Mouse (Mus musculus) cerebellum, adult 11-12 months (tissue): ENCODE results near the gene B430306N03Rik.
"Not testable (repeated sequence)": the region's sequence is repeated elsewhere in the genome, so short reads cannot be mapped to it uniquely, and the experiment has no call there.

ENCODE experiments used
- DNase-seq: peaks from one replicate; pipeline ENCODE4 v3.0.0; 2022

The B430306N03Rik gene

DNA sequence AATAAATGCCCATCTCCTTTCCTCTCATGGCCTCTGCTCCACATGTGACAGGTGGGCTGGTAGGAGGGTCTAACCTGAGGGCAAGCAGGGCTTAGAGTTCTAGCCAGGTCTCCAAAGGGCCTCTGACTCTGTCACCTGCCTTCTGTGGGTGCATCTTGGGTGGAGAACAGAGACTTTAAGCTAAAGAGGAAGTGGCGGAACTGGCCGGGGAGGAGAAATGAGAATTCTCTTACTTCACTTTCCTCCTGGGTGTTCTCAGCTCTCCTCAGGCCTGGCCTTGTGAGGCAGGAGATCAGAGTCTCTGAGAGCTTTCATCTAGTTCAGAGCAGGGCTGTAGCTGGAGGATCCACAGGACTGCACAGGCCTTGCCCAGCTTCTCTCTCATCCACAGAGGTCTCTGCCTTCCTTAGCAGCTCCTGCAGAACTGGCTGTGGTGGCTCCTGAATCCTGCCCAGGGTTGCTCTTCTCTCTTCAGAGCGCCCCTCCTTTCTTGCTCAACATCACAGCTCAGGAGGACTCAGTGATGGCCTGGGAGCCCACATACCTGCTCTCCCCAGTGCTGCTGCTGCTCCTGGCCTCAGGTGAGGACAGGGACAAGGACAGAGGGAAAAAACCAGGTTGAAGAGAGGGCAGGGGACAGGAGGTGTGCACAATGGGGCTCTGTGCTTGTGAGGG is at the start of gene B430306N03Rik:
TSS of gene B430306N03Rik (plus strand) at position 237 of the 675 bp plus-strand sequence.
- DNase-seq: not testable (repeated sequence)

DNA sequence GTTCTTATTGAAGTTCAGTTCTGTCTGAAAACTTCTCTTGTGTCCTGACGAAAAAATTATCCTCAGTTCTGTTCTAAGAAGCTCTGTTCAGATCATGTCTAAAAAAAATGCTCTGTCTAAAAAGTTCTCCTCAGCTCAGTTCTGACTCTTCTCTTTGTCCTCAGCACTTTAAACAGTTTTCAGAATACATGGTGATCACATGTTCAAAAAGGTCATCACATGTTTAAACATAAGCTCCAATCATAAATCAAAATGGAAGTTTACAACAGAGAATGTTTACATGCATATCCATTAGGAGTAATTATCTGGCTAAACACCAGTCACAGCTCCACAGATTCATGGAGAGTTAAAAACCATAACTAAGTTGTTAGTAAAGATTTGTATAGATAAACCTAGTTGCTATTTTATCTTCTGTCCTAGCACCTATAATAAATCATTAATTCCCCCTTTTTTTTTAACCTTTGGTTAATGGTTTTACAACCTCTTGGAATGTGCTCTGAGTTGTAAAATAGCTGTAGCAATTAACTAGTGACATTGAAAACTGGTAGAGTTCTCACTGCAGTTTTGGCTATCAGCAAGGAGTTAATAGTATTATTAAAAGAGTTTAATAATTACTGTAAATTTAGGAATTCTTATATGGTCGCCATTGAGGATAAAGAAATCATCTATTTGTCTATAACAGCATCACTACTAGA is 49.2 kb upstream of the B430306N03Rik start:
- DNase-seq: no peak

DNA sequence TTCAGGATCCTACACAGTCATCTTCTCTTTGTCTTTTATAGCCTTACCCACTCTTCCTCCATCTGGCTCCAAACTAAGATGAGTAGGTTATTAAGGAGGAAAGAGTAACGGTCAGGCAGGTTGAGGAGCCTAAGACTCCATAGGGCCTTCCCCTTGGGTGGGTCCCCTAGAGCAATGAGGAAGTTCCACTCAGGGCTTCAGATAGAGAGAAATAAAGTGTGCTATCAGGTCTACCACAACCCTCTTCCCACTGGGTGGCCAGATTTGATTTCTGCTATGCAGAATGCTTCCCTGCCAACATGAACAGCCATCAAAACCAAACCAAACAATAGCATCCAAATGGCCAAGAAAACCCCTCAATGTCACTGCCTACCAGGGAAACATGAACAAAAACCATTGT is 48.4 kb upstream of the B430306N03Rik start:
- DNase-seq: no peak

DNA sequence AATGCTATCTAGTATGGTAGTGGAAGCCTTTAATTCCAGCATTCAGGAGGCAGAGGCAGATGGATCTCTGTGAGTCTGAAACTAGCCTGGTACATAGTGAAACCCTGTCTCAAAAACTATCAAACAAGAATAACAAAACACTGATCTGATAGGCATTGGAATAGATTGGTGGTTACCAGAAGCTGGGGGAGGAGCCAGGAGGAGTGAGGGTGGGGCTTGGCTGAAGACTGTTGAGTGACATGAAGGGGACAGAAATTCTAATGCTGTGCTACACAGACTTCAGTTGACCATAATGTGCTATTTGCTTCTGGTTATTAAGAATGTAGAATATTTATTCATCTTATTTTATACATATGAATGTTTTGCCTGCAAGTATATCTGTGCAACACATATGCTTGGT is 47.7 kb upstream of the B430306N03Rik start:
- DNase-seq: no peak

DNA sequence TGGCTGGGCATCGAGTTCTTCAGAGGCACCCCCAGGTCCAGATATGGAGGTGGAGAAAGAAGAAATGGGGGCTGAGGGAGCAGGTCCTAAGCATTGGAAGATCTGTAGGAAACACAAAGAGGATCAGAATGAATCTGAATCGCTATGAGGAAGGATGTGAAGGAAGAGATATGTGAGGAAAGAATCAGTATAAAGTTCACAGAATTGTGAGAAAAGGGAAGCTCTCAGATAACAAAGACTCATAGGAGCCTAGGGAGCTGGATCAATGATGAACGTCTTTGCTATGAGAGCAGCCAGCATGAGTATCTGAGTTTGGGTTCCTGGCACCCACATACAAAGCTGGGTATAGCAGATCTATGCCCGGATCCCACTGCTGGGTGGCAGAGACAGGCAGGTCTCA is 46.1 kb upstream of the B430306N03Rik start:
- DNase-seq: no peak

DNA sequence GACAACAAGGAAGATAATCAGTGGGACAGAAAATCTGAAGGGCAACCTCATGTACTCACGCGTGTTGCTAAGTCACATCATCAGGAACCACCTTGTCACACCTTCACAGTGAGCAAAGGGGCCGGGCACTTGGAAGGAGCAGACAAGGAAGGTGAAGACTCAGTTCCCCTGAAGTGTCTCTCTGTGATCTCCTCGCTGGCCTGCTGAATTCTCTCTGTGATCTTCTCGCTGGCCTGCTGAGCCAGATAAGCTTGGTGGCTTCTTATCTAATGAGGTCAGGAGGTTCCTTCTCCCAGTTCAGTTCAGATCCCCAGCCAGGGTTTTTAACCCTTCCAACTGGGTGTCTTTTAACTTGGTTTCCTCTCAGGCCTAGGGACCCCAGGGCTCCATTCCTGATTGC is 43.8 kb upstream of the B430306N03Rik start:
- DNase-seq: no peak

DNA sequence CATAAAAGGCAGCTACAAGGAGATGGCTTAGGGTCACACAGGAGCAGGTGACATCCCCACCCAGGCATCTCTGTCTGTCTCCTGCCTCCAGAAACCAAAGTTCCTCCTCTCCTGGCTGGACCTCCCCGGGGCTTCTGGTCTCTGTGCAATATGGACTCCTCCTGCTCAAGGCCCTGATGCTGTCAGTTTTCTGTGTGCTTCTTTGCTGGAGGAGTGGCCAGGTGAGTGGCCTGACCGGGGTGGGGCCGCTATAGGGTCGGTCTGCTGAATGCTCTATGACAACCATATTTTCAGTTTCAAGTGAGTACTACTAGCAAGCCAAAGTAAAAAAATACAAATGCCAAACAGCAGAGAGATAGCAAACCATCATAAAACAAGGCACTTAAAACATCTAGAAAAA is 43.3 kb upstream of the B430306N03Rik start:
- DNase-seq: no peak

DNA sequence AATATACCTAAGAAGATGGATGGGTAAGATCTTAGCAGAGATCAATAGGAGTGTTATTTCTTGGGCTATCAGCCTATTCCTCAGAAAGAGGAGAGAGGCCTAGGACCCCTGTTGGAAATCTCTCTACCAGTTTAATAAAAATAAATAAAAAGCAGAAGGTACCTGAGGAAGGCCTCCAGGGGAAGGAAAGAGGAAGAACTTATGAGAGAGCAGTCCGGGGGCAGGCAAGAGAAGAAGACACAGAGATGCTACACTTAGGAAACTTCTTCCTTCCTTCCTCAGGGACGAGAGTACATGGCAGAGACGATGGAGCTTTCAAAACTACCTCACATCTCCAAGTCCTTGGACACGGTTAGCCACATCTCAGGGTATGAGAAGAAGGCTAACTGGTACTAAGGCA is 41.8 kb upstream of the B430306N03Rik start:
- DNase-seq: no peak

DNA sequence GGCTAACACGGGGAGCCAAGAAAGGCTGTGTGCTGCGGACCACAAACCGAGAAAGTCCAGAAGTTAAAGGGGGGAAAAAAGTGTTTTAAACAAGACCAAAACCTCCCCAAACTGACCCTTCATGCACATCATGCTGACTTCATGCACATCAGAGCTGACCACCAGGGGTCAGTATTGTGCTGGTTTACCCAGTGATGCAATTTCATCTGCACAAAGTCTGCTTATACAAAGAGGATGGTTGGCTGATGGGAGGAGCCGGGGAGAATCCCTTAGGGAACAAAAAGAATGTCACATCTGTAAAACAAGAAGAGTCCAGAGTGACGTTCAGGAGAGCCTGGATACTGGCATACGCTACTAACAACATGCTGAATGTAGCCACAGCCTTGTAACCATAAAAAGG is 41.1 kb upstream of the B430306N03Rik start:
- peak; percentile 19 for DNase-seq

DNA sequence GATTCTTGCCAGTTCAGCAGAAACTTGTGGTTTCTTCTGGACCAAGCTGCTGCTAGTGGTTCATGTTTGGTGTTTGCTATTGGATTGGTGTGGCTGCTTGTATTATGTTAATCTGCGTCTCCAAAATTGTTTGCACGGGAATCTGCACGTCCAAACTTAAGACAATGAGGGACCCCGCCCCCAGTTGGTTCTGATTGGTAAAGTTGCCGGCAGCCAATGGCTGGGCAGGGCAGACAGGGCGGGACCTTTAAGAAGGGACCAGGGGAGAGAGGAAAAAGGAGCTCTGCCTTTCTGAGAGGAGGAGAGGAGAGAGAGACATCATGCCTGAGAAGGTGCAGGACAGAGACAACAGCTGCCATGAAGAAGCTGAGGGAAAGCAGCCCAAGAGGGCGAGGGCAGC is 40.2 kb upstream of the B430306N03Rik start:
- DNase-seq: no peak

DNA sequence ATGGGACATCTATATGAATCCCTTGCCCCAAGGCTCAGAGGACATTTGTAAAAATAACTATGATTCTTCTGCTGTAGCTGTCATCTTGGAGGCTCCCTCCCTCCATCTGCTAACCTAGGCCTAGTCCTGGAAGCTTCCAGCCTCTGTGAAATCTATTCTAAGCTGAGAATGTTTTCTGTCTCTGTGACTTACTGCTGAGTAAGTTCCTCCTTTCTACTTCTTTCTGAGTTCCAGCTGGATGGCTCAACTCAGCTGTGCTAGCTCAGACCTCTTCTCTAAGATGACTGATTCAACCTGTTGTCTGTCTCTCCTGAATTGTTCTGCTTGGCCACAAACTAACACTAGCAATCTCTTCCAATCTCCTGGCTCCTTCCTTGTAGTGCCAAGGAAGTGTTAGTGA is 37.6 kb upstream of the B430306N03Rik start:
- DNase-seq: no peak

DNA sequence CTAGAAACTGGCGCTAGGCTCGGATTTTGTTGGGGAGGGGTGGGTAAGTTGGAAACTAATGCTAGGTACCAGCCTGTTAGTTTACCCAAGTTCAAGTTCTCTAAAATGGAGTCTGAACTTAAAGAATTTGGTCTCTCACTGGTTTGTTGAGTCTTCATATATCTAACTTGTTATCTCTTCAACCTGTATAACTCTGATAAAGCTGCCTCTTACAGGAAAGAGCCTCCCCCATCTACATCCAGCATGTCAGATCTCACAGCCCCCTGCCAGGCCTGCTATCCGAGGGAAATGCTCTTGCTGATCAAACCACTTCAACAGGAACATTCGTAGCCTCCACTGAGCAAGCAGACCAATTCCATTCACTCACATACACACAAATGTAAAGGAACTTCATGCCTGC is 36.9 kb upstream of the B430306N03Rik start:
- no peak for DNase-seq

DNA sequence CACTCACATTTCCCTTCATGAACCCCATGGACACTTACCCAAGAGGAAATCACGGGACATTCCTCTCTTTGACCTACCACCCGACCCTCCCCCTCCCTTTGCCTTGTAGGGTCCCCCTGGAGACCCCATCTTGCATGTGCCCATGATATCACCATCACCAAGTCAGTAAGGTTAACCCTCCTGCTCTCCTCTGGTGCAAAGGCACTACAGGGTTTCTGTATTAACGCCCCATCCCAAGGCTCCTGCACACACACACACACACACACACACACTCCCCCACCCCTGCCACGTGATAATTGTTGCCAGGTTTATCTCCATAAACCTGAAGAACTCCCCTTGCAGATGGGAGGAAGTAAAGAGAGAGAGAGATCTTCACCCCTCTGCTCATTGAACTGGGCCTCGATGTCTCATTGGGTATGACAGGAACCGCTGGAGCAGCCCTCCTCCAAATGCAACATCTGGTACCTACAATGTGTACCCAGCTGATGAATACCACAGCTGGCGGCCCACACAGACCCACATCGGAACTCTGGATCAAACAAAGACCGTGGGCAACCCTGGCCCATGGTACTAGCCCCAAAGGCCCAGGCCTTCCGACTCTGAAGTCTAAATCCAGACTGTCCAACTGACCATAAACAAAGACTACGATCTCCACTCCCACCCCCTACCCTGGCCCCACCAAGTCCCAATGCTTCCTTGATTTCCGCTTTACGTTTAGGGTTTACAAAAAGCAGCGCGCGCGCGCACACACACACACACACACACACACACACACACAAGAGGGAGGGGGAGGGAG is 34.8 kb upstream of the B430306N03Rik start:
- DNase-seq: no peak

DNA sequence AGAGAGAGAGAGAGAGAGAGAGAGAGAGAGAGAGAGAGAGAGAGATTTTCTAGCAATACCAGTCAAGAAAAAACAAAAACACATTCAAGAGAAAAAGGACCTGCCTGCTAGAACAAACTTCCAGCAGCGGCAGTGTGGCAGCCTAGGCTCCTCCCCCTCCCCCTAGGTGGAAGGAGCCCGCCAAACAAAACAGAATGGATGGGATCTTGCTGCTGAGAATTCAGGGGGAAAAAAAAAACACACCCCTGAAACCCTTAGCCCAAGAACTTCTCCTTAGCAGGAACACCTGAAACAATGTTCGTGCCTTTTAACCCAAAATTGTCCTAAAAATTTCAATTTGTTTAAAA is 34.2 kb upstream of the B430306N03Rik start:
- no peak for DNase-seq

DNA sequence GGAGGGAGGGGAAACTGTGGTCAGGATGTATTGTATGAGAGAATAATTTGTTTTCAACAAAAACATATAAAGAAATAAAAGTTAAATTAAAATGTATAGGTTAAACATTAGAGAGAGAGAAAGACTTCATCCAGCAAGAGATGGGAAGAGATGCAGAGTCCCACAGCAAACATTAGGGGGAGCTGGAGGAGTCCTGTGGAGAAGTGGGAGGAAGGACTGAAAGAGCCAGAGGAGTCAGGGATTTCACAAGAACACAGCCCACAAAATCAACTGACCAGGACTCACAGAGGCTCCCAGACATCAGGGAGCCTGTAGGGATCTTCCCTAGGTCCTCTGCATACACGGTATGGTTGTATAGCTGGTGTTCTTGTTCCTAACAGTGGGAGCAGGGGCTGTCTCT is 29.2 kb upstream of the B430306N03Rik start:
- DNase-seq: no peak

DNA sequence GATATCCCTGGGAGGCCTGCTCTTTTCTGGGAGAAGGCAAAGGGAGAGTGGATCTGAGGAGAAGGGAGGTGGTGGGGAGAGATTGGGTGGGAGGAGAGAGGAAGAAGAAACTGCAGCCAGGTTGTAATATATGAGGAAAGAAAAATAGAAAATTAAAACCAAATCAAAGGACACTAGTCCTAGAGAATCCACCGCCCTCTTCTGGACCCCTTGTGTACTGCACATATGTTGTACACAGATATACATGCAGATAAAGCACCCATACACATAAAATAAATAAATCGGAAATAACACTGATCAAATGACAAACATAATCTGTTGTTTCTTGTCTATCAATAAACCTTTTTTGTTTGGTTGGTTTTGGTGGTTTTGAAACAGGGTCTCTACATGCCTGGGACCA is 28.7 kb upstream of the B430306N03Rik start:
- no peak for DNase-seq

DNA sequence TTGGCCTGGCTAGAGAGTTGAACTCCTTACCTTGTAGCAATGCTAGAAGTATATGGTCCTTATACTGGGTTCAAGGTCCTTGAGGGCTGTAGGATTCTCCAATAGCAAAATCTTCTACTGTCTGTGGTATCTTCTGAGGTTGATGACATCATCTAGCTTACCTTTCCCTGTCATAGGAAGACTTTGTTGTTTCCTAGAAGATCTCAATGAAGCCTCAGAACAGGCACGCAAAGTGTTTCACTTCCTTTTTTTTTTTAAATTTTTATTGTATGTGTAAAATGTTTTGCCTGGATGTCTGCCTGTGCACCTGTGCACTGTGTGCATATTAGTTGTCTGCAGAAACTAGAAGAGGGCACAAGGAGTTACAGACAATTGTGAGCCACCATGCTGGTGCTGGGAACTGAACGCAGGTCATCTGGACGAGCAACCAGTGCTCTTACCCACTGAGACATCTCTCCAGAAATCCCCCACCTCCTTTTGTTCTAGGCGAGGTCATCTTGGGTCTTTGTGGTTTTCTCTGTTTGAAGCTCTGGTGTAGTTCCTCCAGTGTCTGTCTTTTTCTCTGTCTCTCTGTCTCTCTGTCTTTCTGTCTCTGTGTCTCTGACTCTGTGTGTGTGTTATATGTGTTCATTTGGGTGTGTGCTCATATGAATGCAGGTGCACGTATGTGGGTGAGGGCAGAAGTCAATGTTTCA is 22.3 kb upstream of the B430306N03Rik start:
- no peak for DNase-seq

DNA sequence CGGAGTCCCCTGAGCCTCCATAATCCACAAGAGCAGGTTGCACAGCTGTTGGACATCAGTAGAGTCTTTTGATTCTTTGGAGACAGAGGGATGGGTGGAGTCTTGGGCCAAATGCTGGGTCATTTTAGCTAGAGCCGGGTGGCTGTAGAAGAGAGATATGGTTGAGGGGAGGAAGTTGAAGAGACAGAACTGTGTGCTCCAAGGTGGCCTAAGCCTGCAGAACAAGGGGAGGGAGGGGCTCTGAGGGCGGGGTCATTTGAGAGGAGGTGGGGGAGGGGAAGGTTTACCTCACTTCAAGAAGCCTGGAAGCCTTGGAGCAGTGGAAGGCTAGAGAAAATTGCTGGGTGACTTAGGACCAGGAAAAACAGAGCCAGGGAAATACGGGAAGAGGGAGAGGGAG is 16.7 kb upstream of the B430306N03Rik start, which contains the start of gene Treml2:
TSS of gene Treml2 (plus strand) at position 296 of the 400 bp plus-strand sequence.
- DNase-seq: no peak

DNA sequence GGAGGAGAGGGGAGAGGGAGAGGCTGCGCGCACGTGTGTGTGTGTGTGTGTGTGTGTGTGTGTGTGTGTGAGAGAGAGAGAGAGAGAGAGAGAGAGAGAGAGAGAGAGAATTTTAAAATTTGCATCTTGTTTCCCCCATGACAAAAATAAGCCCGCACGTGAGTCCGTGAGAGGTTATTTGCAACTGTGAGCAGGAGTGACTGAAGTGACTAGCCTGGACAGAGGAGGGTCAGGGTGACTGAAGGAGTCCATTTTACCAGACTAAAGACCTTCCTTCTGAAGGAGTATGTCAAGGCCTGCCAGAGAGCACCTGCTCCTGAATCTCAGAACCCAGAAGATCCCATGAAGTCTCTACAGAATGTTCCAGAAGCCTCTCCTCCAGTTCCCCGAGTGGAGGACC is 16.2 kb upstream of the B430306N03Rik start:
- no peak for DNase-seq

DNA sequence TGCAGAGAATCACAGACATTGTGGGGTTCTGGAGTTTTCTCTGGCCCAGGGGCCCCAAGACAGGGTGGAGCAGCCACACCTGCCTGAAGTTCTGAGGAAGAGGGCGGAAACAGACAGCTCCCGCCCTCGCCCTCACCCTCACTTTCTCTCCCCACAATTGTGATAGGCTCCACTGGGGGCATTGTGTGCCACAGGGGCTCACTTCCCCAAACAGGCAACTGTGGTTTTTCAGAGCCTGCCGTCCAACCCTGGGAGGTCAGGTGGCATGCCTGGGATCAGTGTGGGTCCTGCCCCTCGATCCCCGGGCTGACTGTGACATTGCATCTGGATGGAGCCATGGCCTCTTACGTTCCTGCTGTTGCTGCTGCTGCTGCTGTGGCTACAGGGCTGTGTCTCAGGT is 15.7 kb upstream of the B430306N03Rik start:
- DNase-seq: no peak

DNA sequence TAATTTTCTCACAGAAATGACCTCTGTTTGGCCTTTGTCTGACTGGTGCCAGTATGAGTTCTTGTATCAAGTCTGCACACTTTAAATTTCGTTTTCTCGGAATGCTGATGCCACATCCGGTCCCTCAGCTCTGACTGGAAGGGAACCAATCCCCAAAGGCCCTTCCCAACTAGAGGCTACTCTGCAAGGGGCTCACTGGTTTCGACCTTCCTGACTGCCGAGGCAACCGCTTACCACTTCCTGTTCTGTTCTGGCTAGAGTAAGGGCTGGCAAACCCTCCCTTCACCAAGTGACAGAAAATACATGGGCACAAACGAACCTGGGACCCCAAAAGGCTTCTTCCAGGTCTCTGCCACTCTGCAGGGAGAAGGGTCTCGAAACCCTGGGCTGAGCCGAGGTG is 15.1 kb upstream of the B430306N03Rik start:
- no peak for DNase-seq

DNA sequence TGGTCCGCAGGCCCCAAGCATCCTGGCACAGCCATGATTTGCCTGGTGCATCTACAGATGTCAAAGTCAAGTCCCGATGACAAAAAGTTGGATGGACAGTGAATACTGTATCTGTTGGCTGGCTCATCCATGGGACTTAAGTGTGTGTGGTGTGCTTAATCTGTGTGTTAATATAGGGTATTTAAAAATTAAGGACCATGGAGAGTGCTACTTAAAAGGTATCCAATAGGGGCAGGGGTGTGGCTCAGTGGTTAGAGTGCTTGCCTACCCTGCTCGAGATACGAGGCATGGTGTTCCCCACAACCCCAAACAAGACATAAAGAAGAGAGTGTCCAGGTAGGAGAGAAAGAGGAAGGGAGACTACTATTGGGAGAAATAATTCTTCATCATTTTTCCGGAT is 14.1 kb upstream of the B430306N03Rik start:
- no peak for DNase-seq

DNA sequence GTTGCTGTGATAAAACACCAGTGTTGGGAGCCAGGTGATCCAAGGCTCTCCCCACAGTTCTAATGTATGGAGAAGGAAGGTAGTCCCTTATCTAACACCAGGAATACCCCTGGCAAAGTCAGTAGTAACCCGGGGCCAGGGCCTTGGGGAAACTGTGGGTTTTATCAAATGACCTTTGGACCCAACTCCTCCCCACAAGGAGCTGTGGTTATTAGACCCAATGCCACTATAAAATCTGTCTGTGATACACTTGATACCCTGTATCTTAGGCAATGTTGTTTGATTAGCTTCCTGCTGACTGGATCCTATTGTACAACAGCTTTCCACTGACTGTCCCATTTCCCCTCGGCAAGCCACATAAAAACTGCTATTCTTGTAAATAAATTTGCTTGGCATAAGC is 3.8 kb upstream of the B430306N03Rik start:
- no peak for DNase-seq
